Mouse (Mus musculus) liver, embryonic 14.5 days (tissue): ENCODE measurements around the gene Cfap206.

Experiments used
- CTCF ChIP-seq: IDR thresholded peaks from 2 replicates; pipeline ENCODE4 v1.5.1; 2016; ENCODE audit warnings: antibody characterized with exemption, low read depth, control low read depth
- EP300 ChIP-seq: IDR thresholded peaks from 2 replicates; pipeline ENCODE4 v1.6.1; 2016; ENCODE audit warnings: antibody characterized with exemption, low read depth

DNA sequence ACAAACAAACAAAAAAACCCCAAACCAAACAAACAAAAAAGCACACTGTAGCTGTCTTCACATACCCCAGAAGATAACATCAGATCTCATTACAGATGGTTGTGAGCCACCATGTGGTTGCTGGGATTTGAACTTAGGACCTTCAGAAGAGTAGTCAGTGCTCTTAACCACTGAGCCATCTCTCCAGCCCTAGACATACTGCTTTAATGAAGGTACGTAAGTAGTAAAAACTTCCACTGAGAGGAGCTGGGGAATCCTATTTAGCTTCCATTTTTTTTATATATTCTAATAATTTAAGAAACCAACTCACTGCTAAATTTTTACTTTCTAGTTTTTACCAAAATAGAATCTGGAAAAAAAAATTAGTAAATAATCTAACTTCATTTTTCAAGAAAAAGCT is 14.9 kb downstream of the Cfap206 start:
- TF ChIP-seq CTCF: no peak
- TF ChIP-seq EP300: no peak
